Mouse (Mus musculus): ENCODE results near the gene Ralgps1.

Gene Ralgps1

GRCm38 (mm10) chr2:33370777-33371647 lies at the start of gene Ralgps1:
TSS of gene Ralgps1 (minus strand) at chr2:33371486.
- peak; percentile 69 for DNase-seq (ENCODE audit: extremely low spot score, low read depth, low spot score)

- no peak for DNase-seq (ENCODE audit: extremely low spot score, low read depth, low spot score)
These were observed 46.2 kb upstream of the Ralgps1 start for GRCm38 (mm10) chr2:33417454-33417853.

GRCm38 (mm10) chr2:33414019-33414418 lies 42.7 kb upstream of the Ralgps1 start:
- no peak for DNase-seq (ENCODE audit: extremely low spot score, low read depth, low spot score)

GRCm38 (mm10) chr2:33412111-33412510 lies 40.8 kb upstream of the Ralgps1 start:
- no peak for DNase-seq (ENCODE audit: extremely low spot score, low read depth, low spot score)

GRCm38 (mm10) chr2:33403511-33404003 lies 32.3 kb upstream of the Ralgps1 start:
- DNase-seq (ENCODE audit: extremely low spot score, low read depth, low spot score), result no peak

- no peak for DNase-seq (ENCODE audit: extremely low spot score, low read depth, low spot score)
These were observed 31.4 kb upstream of the Ralgps1 start for GRCm38 (mm10) chr2:33402638-33403037.

GRCm38 (mm10) chr2:33402236-33402635 lies 30.9 kb upstream of the Ralgps1 start:
- peak; percentile 5 for DNase-seq (ENCODE audit: extremely low spot score, low read depth, low spot score)

GRCm38 (mm10) chr2:33401217-33401616 lies 29.9 kb upstream of the Ralgps1 start:
- DNase-seq (ENCODE audit: extremely low spot score, low read depth, low spot score), result no peak

- no peak for DNase-seq (ENCODE audit: extremely low spot score, low read depth, low spot score)
These were observed 29.3 kb upstream of the Ralgps1 start for GRCm38 (mm10) chr2:33400541-33400940.

- no peak for DNase-seq (ENCODE audit: extremely low spot score, low read depth, low spot score)
These were observed 27.8 kb upstream of the Ralgps1 start for GRCm38 (mm10) chr2:33399091-33399490.

GRCm38 (mm10) chr2:33397036-33397435 lies 25.8 kb upstream of the Ralgps1 start:
- no peak for DNase-seq (ENCODE audit: extremely low spot score, low read depth, low spot score)

- no peak for DNase-seq (ENCODE audit: extremely low spot score, low read depth, low spot score)
These were observed 23.8 kb upstream of the Ralgps1 start for GRCm38 (mm10) chr2:33395053-33395452.

GRCm38 (mm10) chr2:33393951-33394635 lies 22.8 kb upstream of the Ralgps1 start:
- DNase-seq (ENCODE audit: extremely low spot score, low read depth, low spot score), result no peak

- DNase-seq (ENCODE audit: extremely low spot score, low read depth, low spot score), result no peak
These were observed 21.7 kb upstream of the Ralgps1 start for GRCm38 (mm10) chr2:33393021-33393420.

- no peak for DNase-seq (ENCODE audit: extremely low spot score, low read depth, low spot score)
These were observed 542 bp upstream of the Ralgps1 start for GRCm38 (mm10) chr2:33371648-33372408.

GRCm38 (mm10) chr2:33370276-33370776 lies 960 bp downstream of the Ralgps1 start:
- DNase-seq (ENCODE audit: extremely low spot score, low read depth, low spot score), result no peak

- no peak for DNase-seq (ENCODE audit: extremely low spot score, low read depth, low spot score)
These were observed 1.8 kb downstream of the Ralgps1 start for GRCm38 (mm10) chr2:33369453-33369852.

GRCm38 (mm10) chr2:33368486-33368885 lies 2.8 kb downstream of the Ralgps1 start:
- DNase-seq (ENCODE audit: extremely low spot score, low read depth, low spot score), result no peak

- DNase-seq (ENCODE audit: extremely low spot score, low read depth, low spot score), result no peak
These were observed 5.4 kb downstream of the Ralgps1 start for GRCm38 (mm10) chr2:33365703-33366471.

- DNase-seq (ENCODE audit: extremely low spot score, low read depth, low spot score), result no peak
These were observed 6.6 kb downstream of the Ralgps1 start for GRCm38 (mm10) chr2:33364656-33365055.

Data from hindlimb bud, embryonic 11.5 days (tissue).